Mouse (Mus musculus): ENCODE data around the gene Borcs5. TPM values are rescaled to one million over a fixed set of nuclear protein-coding genes. Genes with fewer than 3 reads are reported as not detected.

Borcs5 gene
- total and polyA plus RNA-seq, 2 experiments from 2014 or later: 39.6 to 56.0 TPM

GRCm38 (mm10) chr6:134748126-134748525, 108.8 kb downstream of the Borcs5 start:
- H3K4me3 ChIP-seq (ENCODE audit: low read depth, low read length): no peak overlapping the region
- ATAC-seq (ENCODE audit: low FRiP score) (no peak), DNase-seq (ENCODE audit: low spot score) (no peak)
- H3K27ac ChIP-seq (ENCODE audit: low read depth, low read length): no peak overlapping the region
- H3K9ac ChIP-seq (replicated peaks; ENCODE audit: low read length, poor library complexity, severe bottlenecking): no peak overlapping the region
- H3K4me1 ChIP-seq (ENCODE audit: insufficient read depth, low read length): no peaks in the 10 kb centered on the region
- no peaks in the 10 kb centered on the region for H3K27me3 ChIP-seq (ENCODE audit: insufficient read depth, low read length)
- no peak overlapping the region for H3K4me2 ChIP-seq (ENCODE audit: low read depth, low read length, poor library complexity, severe bottlenecking)
- no peaks in the 10 kb centered on the region for H3K9me3 ChIP-seq (ENCODE audit: low read length)
- H3K36me3 ChIP-seq (ENCODE audit: insufficient read depth, low read length): no peaks in the 10 kb centered on the region
- WGBS: 84% methylated on average over 3 of the region's 3 CpGs
- no peak for TF ChIP-seq CTCF (IDR thresholded peaks at IDR 0.05)

- Histone ChIP-seq H3K36me3 (ENCODE audit: insufficient read depth, low read length) (no peaks in the 10 kb centered on the region), H3K4me1 (ENCODE audit: insufficient read depth, low read length) (no peaks in the 10 kb centered on the region), H3K9ac (replicated peaks; ENCODE audit: low read length, poor library complexity, severe bottlenecking) (no peak overlapping the region), H3K9me3 (ENCODE audit: low read length) (no peaks in the 10 kb centered on the region), H3K27me3 (ENCODE audit: insufficient read depth, low read length) (no peaks in the 10 kb centered on the region), H3K4me3 (ENCODE audit: low read depth, low read length) (no peak overlapping the region), H3K4me2 (ENCODE audit: low read depth, low read length, poor library complexity, severe bottlenecking) (no peak overlapping the region), H3K27ac (ENCODE audit: low read depth, low read length) (no peak overlapping the region)
- no peak for DNase-seq (ENCODE audit: low spot score)
- ATAC-seq (ENCODE audit: low FRiP score): no peak
- 94% methylated on average over 4 of the region's 4 CpGs for WGBS
- TF ChIP-seq CTCF (IDR thresholded peaks at IDR 0.05): no peak
These were observed 111.8 kb downstream of the Borcs5 start for GRCm38 (mm10) chr6:134751087-134751486.

- Histone ChIP-seq H3K27ac (ENCODE audit: low read depth, low read length) (no peak overlapping the region), H3K4me3 (ENCODE audit: low read depth, low read length) (no peak overlapping the region), H3K9me3 (ENCODE audit: low read length) (no peaks in the 10 kb centered on the region), H3K27me3 (ENCODE audit: insufficient read depth, low read length) (no peaks in the 10 kb centered on the region), H3K9ac (replicated peaks; ENCODE audit: low read length, poor library complexity, severe bottlenecking) (no peak overlapping the region), H3K36me3 (ENCODE audit: insufficient read depth, low read length) (no peaks in the 10 kb centered on the region), H3K4me2 (ENCODE audit: low read depth, low read length, poor library complexity, severe bottlenecking) (no peak overlapping the region), H3K4me1 (ENCODE audit: insufficient read depth, low read length) (no peaks in the 10 kb centered on the region)
- no peak for ATAC-seq (ENCODE audit: low FRiP score)
- DNase-seq (ENCODE audit: low spot score): no peak
- no peak for TF ChIP-seq CTCF (IDR thresholded peaks at IDR 0.05)
- WGBS: 93% methylated on average over 5 of the region's 5 CpGs
These were observed 112.8 kb downstream of the Borcs5 start for GRCm38 (mm10) chr6:134751883-134752647.

GRCm38 (mm10) chr6:134753412-134753811, 114.1 kb downstream of the Borcs5 start:
- TF ChIP-seq CTCF (IDR thresholded peaks at IDR 0.05): no peak
- H3K27ac ChIP-seq (ENCODE audit: low read depth, low read length): no peak overlapping the region
- no peak overlapping the region for H3K4me2 ChIP-seq (ENCODE audit: low read depth, low read length, poor library complexity, severe bottlenecking)
- no peaks in the 10 kb centered on the region for H3K27me3 ChIP-seq (ENCODE audit: insufficient read depth, low read length)
- DNase-seq (ENCODE audit: low spot score) (no peak), ATAC-seq (ENCODE audit: low FRiP score) (no peak)
- no peaks in the 10 kb centered on the region for H3K4me1 ChIP-seq (ENCODE audit: insufficient read depth, low read length)
- no peaks in the 10 kb centered on the region for H3K9me3 ChIP-seq (ENCODE audit: low read length)
- no peaks in the 10 kb centered on the region for H3K36me3 ChIP-seq (ENCODE audit: insufficient read depth, low read length)
- no peak overlapping the region for H3K9ac ChIP-seq (replicated peaks; ENCODE audit: low read length, poor library complexity, severe bottlenecking)
- WGBS: 94% methylated on average over 4 of the region's 4 CpGs
- H3K4me3 ChIP-seq (ENCODE audit: low read depth, low read length): no peak overlapping the region

GRCm38 (mm10) chr6:134753858-134754257, 114.5 kb downstream of the Borcs5 start:
- DNase-seq (ENCODE audit: low spot score): no peak
- Histone ChIP-seq H3K9me3 (ENCODE audit: low read length) (no peaks in the 10 kb centered on the region), H3K27me3 (ENCODE audit: insufficient read depth, low read length) (no peaks in the 10 kb centered on the region), H3K9ac (replicated peaks; ENCODE audit: low read length, poor library complexity, severe bottlenecking) (no peak overlapping the region), H3K4me1 (ENCODE audit: insufficient read depth, low read length) (no peaks in the 10 kb centered on the region), H3K27ac (ENCODE audit: low read depth, low read length) (no peak overlapping the region), H3K4me3 (ENCODE audit: low read depth, low read length) (no peak overlapping the region), H3K36me3 (ENCODE audit: insufficient read depth, low read length) (no peaks in the 10 kb centered on the region), H3K4me2 (ENCODE audit: low read depth, low read length, poor library complexity, severe bottlenecking) (no peak overlapping the region)
- WGBS: 91% methylated on average over 11 of the region's 11 CpGs
- no peak for ATAC-seq (ENCODE audit: low FRiP score)
- TF ChIP-seq CTCF (IDR thresholded peaks at IDR 0.05): no peak

GRCm38 (mm10) chr6:134756058-134756457, 116.7 kb downstream of the Borcs5 start:
- no peak for DNase-seq (ENCODE audit: low spot score)
- 92% methylated on average over 4 of the region's 4 CpGs for WGBS
- no peak for ATAC-seq (ENCODE audit: low FRiP score)

More at GRCm38 (mm10) chr6:134756058-134756457, 116.7 kb downstream of the Borcs5 start:
- H3K4me3 ChIP-seq (ENCODE audit: low read depth, low read length): no peak overlapping the region
- TF ChIP-seq CTCF (IDR thresholded peaks at IDR 0.05): no peak
- no peaks in the 10 kb centered on the region for H3K36me3 ChIP-seq (ENCODE audit: insufficient read depth, low read length)
- H3K9ac ChIP-seq (replicated peaks; ENCODE audit: low read length, poor library complexity, severe bottlenecking): no peak overlapping the region
- H3K27me3 ChIP-seq (ENCODE audit: insufficient read depth, low read length): no peaks in the 10 kb centered on the region
- H3K27ac ChIP-seq (ENCODE audit: low read depth, low read length): no peak overlapping the region
- H3K4me1 ChIP-seq (ENCODE audit: insufficient read depth, low read length): no peaks in the 10 kb centered on the region
- H3K9me3 ChIP-seq (ENCODE audit: low read length): no peaks in the 10 kb centered on the region
- H3K4me2 ChIP-seq (ENCODE audit: low read depth, low read length, poor library complexity, severe bottlenecking): no peak overlapping the region

Other genes starting within 250 kb of the Borcs5 start
- not detected in 2 replicates for gene Bcl2l14, start 243.2 kb upstream of the Borcs5 start, total RNA-seq (2014; rRNA removed)
- gene Bcl2l14, start 243.2 kb upstream of the Borcs5 start, polyA plus RNA-seq (2015; fragmentation: Nextera tagmentation; extraction: Ambion mirVana): not detected in 2 replicates
- gene Lrp6, start 72.5 kb upstream of the Borcs5 start, total RNA-seq (2014; rRNA removed): 26.3 and 35.5 TPM in 2 replicates
- gene Lrp6, start 72.5 kb upstream of the Borcs5 start, polyA plus RNA-seq (2015; fragmentation: Nextera tagmentation; extraction: Ambion mirVana): 11.1 and 14.7 TPM in 2 replicates
- gene Mansc1, start 7.0 kb upstream of the Borcs5 start, total RNA-seq (2014; rRNA removed): 2.0 and 2.8 TPM in 2 replicates
- 1.6 and 1.7 TPM in 2 replicates for gene Mansc1, start 7.0 kb upstream of the Borcs5 start, polyA plus RNA-seq (2015; fragmentation: Nextera tagmentation; extraction: Ambion mirVana)
- 3.9 and 6.6 TPM in 2 replicates for gene Dusp16, start 153.1 kb downstream of the Borcs5 start, total RNA-seq (2014; rRNA removed)
- gene Dusp16, start 153.1 kb downstream of the Borcs5 start, polyA plus RNA-seq (2015; fragmentation: Nextera tagmentation; extraction: Ambion mirVana): 2.8 and 3.2 TPM in 2 replicates
- gene Crebl2, start 190.6 kb downstream of the Borcs5 start, total RNA-seq (2014; rRNA removed): 7.0 and 10.0 TPM in 2 replicates
- gene Crebl2, start 190.6 kb downstream of the Borcs5 start, polyA plus RNA-seq (2015; fragmentation: Nextera tagmentation; extraction: Ambion mirVana): 2.6 and 3.5 TPM in 2 replicates